Mouse (Mus musculus): ENCODE measurements around the gene Cdk11b. TPM values are rescaled to one million over a fixed set of nuclear protein-coding genes. Genes with fewer than 3 reads are reported as not detected.
"Not testable (repeated sequence)": the region's sequence is repeated elsewhere in the genome, so short reads cannot be mapped to it uniquely, and the experiment has no call there.

Cdk11b gene
- polyA plus RNA-seq, 1 experiment from 2014 or later: 70.3 TPM

GRCm38 (mm10) chr4:155613264-155613663 lies 11.4 kb upstream of the Cdk11b start:
- H3K27me3 ChIP-seq: no peaks in the 10 kb centered on the region
- no peak overlapping the region for H3K4me2 ChIP-seq (replicated peaks)
- no peak for ATAC-seq (ENCODE audit: low FRiP score, low read depth)
- no peaks in the 10 kb centered on the region for H3K9me3 ChIP-seq
- H3K4me3 ChIP-seq: no peak overlapping the region
- H3K36me3 ChIP-seq: peaks cover 82% of the 10 kb centered on the region
- no peak overlapping the region for H3K9ac ChIP-seq
- no peak overlapping the region for H3K27ac ChIP-seq
- WGBS: 97% methylated on average over 3 of the region's 3 CpGs
- H3K4me1 ChIP-seq: no peaks in the 10 kb centered on the region

- Histone ChIP-seq H3K4me1 (0 out of 2 replicates have a peak, but pooled peaks cover under 1% of the 10 kb centered on the region), H3K4me2 (replicated peaks) (no peak overlapping the region), H3K4me3 (no peak overlapping the region), H3K27ac (no peak overlapping the region), H3K9me3 (no peaks in the 10 kb centered on the region), H3K36me3 (peaks cover 76% of the 10 kb centered on the region), H3K27me3 (no peaks in the 10 kb centered on the region), H3K9ac (no peak overlapping the region)
- ATAC-seq (ENCODE audit: low FRiP score, low read depth): no peak
- 89% methylated on average over 5 of the region's 5 CpGs for WGBS
These were observed 6.3 kb upstream of the Cdk11b start for GRCm38 (mm10) chr4:155618321-155618720.

GRCm38 (mm10) chr4:155630267-155630666 lies 5.6 kb downstream of the Cdk11b start:
- WGBS: 88% methylated on average over 6 of the region's 6 CpGs
- Histone ChIP-seq H3K27ac (no peak overlapping the region), H3K4me1 (peaks cover 3% of the 10 kb centered on the region; the same call in 1 of the 2 replicates), H3K4me2 (replicated peaks) (no peak overlapping the region), H3K9me3 (no peaks in the 10 kb centered on the region), H3K27me3 (no peaks in the 10 kb centered on the region), H3K4me3 (no peak overlapping the region), H3K9ac (no peak overlapping the region), H3K36me3 (peaks cover 80% of the 10 kb centered on the region)
- ATAC-seq (ENCODE audit: low FRiP score, low read depth): no peak

GRCm38 (mm10) chr4:155635766-155636499 lies 11.3 kb downstream of the Cdk11b start:
- H3K9me3 ChIP-seq: no peaks in the 10 kb centered on the region
- H3K36me3 ChIP-seq: peaks cover 88% of the 10 kb centered on the region
- ATAC-seq (ENCODE audit: low FRiP score, low read depth): no peak
- no peak overlapping the region for H3K4me3 ChIP-seq
- no peaks in the 10 kb centered on the region for H3K27me3 ChIP-seq
- no peak overlapping the region for H3K9ac ChIP-seq
- H3K4me1 ChIP-seq: no peaks in the 10 kb centered on the region
- H3K27ac ChIP-seq: no peak overlapping the region
- H3K4me2 ChIP-seq (replicated peaks): no peak overlapping the region

GRCm38 (mm10) chr4:155643531-155643930 lies 18.9 kb downstream of the Cdk11b start:
- H3K9ac ChIP-seq: no peak overlapping the region
- H3K9me3 ChIP-seq: no peaks in the 10 kb centered on the region
- H3K4me2 ChIP-seq (replicated peaks): no peak overlapping the region
- ATAC-seq (ENCODE audit: low FRiP score, low read depth): no peak
- no peak overlapping the region for H3K27ac ChIP-seq
- WGBS: 92% methylated on average over 1 of the region's 1 CpGs
- H3K36me3 ChIP-seq: peaks cover 84% of the 10 kb centered on the region
- H3K4me1 ChIP-seq: no peaks in the 10 kb centered on the region
- no peak overlapping the region for H3K4me3 ChIP-seq
- H3K27me3 ChIP-seq: no peaks in the 10 kb centered on the region

GRCm38 (mm10) chr4:155645308-155645707 lies 20.7 kb downstream of the Cdk11b start, which contains the start of gene Gm10563:
Gm10563 (minus strand) TSS chr4:155645408.
- H3K27ac ChIP-seq; H3K4me3 ChIP-seq; H3K4me1 ChIP-seq; H3K27me3 ChIP-seq; ATAC-seq (ENCODE audit: low FRiP score, low read depth); H3K9me3 ChIP-seq; H3K9ac ChIP-seq; H3K4me2 ChIP-seq (replicated peaks): not testable (repeated sequence)
- WGBS: 91% methylated on average over 2 of the region's 2 CpGs
- H3K36me3 ChIP-seq: peaks cover 88% of the 10 kb centered on the region

GRCm38 (mm10) chr4:155645721-155646120 lies 21.1 kb downstream of the Cdk11b start:
- WGBS: 97% methylated on average over 5 of the region's 5 CpGs
- Histone ChIP-seq H3K36me3 (peaks cover 88% of the 10 kb centered on the region), H3K27ac (no peak overlapping the region), H3K4me3 (no peak overlapping the region), H3K9ac (no peak overlapping the region), H3K9me3 (no peaks in the 10 kb centered on the region), H3K27me3 (peaks cover 2% of the 10 kb centered on the region), H3K4me1 (no peaks in the 10 kb centered on the region), H3K4me2 (replicated peaks) (no peak overlapping the region)
- no peak for ATAC-seq (ENCODE audit: low FRiP score, low read depth)

- WGBS: 92% methylated on average over 11 of the region's 11 CpGs
- H3K27ac ChIP-seq: no peak overlapping the region
- H3K4me3 ChIP-seq: no peak overlapping the region
- H3K4me1 ChIP-seq: peaks cover 28% of the 10 kb centered on the region
- peaks cover 39% of the 10 kb centered on the region for H3K27me3 ChIP-seq
- no peak overlapping the region for H3K4me2 ChIP-seq (replicated peaks)
- no peak overlapping the region for H3K9ac ChIP-seq
- H3K9me3 ChIP-seq: no peaks in the 10 kb centered on the region
- H3K36me3 ChIP-seq: peaks cover 65% of the 10 kb centered on the region
- ATAC-seq (ENCODE audit: low FRiP score, low read depth): no peak
These were observed 24.7 kb downstream of the Cdk11b start for GRCm38 (mm10) chr4:155649355-155649754.

GRCm38 (mm10) chr4:155651553-155652269 lies 27.1 kb downstream of the Cdk11b start:
- WGBS: 68% methylated on average over 15 of the region's 15 CpGs
- H3K27me3 ChIP-seq: peaks cover 62% of the 10 kb centered on the region

GRCm38 (mm10) chr4:155652283-155653085 lies 27.8 kb downstream of the Cdk11b start:
- Histone ChIP-seq H3K4me2 (replicated peaks) (peak overlapping the region; percentile 93), H3K36me3 (peaks cover 68% of the 10 kb centered on the region), H3K27me3 (peaks cover 63% of the 10 kb centered on the region), H3K9me3 (no peaks in the 10 kb centered on the region), H3K9ac (peak overlapping the region; percentile 75), H3K27ac (no peak overlapping the region), H3K4me1 (peaks cover 40% of the 10 kb centered on the region), H3K4me3 (peak overlapping the region; percentile 55)
- no peak for ATAC-seq (ENCODE audit: low FRiP score, low read depth)
- 19% methylated on average over 36 of the region's 36 CpGs for WGBS

More at GRCm38 (mm10) chr4:155651553-155652269, 27.1 kb downstream of the Cdk11b start:
- H3K9me3 ChIP-seq: no peaks in the 10 kb centered on the region
- no peak for ATAC-seq (ENCODE audit: low FRiP score, low read depth)
- 0 out of 2 replicates have a peak overlapping the region, but pooled peaks have one; percentile 75 for H3K9ac ChIP-seq
- peak overlapping the region; percentile 93 for H3K4me2 ChIP-seq (replicated peaks)
- H3K27ac ChIP-seq: no peak overlapping the region
- peaks cover 40% of the 10 kb centered on the region for H3K4me1 ChIP-seq
- H3K4me3 ChIP-seq: peak overlapping the region; percentile 55; the same call in 1 of the 2 replicates
- H3K36me3 ChIP-seq: peaks cover 67% of the 10 kb centered on the region

- Histone ChIP-seq H3K4me1 (peaks cover 40% of the 10 kb centered on the region), H3K36me3 (peaks cover 68% of the 10 kb centered on the region), H3K27me3 (peaks cover 63% of the 10 kb centered on the region), H3K9ac (peak within 1 kb of the TSS; percentile 75), H3K4me3 (peak within 1 kb of the TSS; percentile 55), H3K27ac (no peak within 1 kb of the TSS), H3K4me2 (replicated peaks) (peak within 1 kb of the TSS; percentile 93), H3K9me3 (no peaks in the 10 kb centered on the region)
- WGBS: under 1% methylated on average over 33 of the region's 33 CpGs
- peak; percentile 74 for ATAC-seq (ENCODE audit: low FRiP score, low read depth)
These were observed 28.4 kb downstream of the Cdk11b start, which contains the start of gene Mmp23 for GRCm38 (mm10) chr4:155653086-155653450. Mmp23 (minus strand) TSS chr4:155653384.
